Mouse (Mus musculus): ENCODE measurements at regions not wholly inside any gene's neighbourhood (a gene's known extent, or its start where the extent isn't known, plus 50 kb on each side); places are given as distances from the start of the nearest gene placed in this dataset.

- TF ChIP-seq EP300 (IDR thresholded peaks at IDR 0.05; ENCODE audit: low read depth) (no peak), CTCF (IDR thresholded peaks at IDR 0.05; ENCODE audit: low read depth) (no peak)
- no peak overlapping the region for H3K4me3 ChIP-seq (ENCODE audit: low read depth, low read length)
- H3K9ac ChIP-seq (replicated peaks), result no peak overlapping the region
- H3K4me2 ChIP-seq (ENCODE audit: low read depth, low read length), result no peak overlapping the region
- no peaks in the 10 kb centered on the region for H3K4me1 ChIP-seq (ENCODE audit: insufficient read depth)
- ATAC-seq (no peak), DNase-seq (no peak)
- no peaks in the 10 kb centered on the region for H3K9me3 ChIP-seq (ENCODE audit: low read length)
- H3K27ac ChIP-seq (ENCODE audit: low read depth), result no peak overlapping the region
- H3K27me3 ChIP-seq (ENCODE audit: insufficient read depth, low read length), result 0 out of 2 replicates have a peak, but pooled peaks cover 12% of the 10 kb centered on the region
- H3K36me3 ChIP-seq (replicated peaks; ENCODE audit: insufficient read depth, low read length), result no peaks in the 10 kb centered on the region
- WGBS (ENCODE audit: insufficient replicate concordance), result 67% methylated on average over 6 of the region's 6 CpGs
Observed at GRCm38 (mm10) chr9:43922231-43922630, 121.0 kb upstream of the Thy1 start.

DNA sequence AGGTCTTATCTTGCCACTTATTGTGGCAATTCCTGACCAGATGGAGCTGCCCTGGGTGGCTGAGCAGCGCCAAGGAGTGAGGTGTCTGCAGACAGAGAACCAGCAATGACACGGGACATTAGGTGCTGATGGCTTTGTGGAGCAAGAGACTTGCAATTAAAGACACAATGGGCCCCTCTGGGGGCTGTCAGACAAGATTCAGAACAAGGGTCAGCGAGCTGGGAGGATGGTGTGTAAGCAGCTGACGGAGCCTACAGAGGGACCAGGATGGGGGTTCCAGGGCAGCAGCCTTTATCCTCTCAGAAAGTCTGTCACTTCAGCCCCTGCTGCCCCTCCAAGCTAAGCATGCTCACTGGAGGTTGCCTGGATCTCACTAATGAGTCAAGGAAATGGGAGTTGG, 120.1 kb upstream of the Thy1 start:
- no peak overlapping the region for H3K4me3 ChIP-seq (ENCODE audit: low read depth, low read length)
- H3K27ac ChIP-seq (ENCODE audit: low read depth), result no peak overlapping the region
- H3K27me3 ChIP-seq (ENCODE audit: insufficient read depth, low read length), result 0 out of 2 replicates have a peak, but pooled peaks cover 12% of the 10 kb centered on the region
- TF ChIP-seq EP300 (IDR thresholded peaks at IDR 0.05; ENCODE audit: low read depth) (no peak), CTCF (IDR thresholded peaks at IDR 0.05; ENCODE audit: low read depth) (no peak)
- 43% methylated on average over 4 of the region's 4 CpGs for WGBS (ENCODE audit: insufficient replicate concordance)
- ATAC-seq (no peak), DNase-seq (no peak)
- no peaks in the 10 kb centered on the region for H3K9me3 ChIP-seq (ENCODE audit: low read length)
- H3K4me1 ChIP-seq (ENCODE audit: insufficient read depth), result no peaks in the 10 kb centered on the region
- no peak overlapping the region for H3K9ac ChIP-seq (replicated peaks)
- H3K36me3 ChIP-seq (replicated peaks; ENCODE audit: insufficient read depth, low read length), result no peaks in the 10 kb centered on the region
- no peak overlapping the region for H3K4me2 ChIP-seq (ENCODE audit: low read depth, low read length)

- Histone ChIP-seq H3K36me3 (replicated peaks; ENCODE audit: insufficient read depth, low read length) (no peaks in the 10 kb centered on the region), H3K4me3 (ENCODE audit: low read depth, low read length) (no peak overlapping the region), H3K9me3 (ENCODE audit: low read length) (no peaks in the 10 kb centered on the region), H3K4me2 (ENCODE audit: low read depth, low read length) (no peak overlapping the region), H3K9ac (replicated peaks) (no peak overlapping the region), H3K27ac (ENCODE audit: low read depth) (no peak overlapping the region), H3K27me3 (ENCODE audit: insufficient read depth, low read length) (0 out of 2 replicates have a peak, but pooled peaks cover 10% of the 10 kb centered on the region), H3K4me1 (ENCODE audit: insufficient read depth) (no peaks in the 10 kb centered on the region)
- DNase-seq (no peak), ATAC-seq (no peak)
- WGBS (ENCODE audit: insufficient replicate concordance), result 34% methylated on average over 15 of the region's 15 CpGs
- no peak for TF ChIP-seq EP300 (IDR thresholded peaks at IDR 0.05; ENCODE audit: low read depth)
- TF ChIP-seq CTCF (IDR thresholded peaks at IDR 0.05; ENCODE audit: low read depth), result peak; percentile 38
Observed at GRCm38 (mm10) chr9:43924795-43925194, 118.4 kb upstream of the Thy1 start.

GRCm38 (mm10) chr9:43929312-43930036, 113.7 kb upstream of the Thy1 start:
- no peak overlapping the region for H3K9ac ChIP-seq (replicated peaks)
- no peak overlapping the region for H3K4me3 ChIP-seq (ENCODE audit: low read depth, low read length)
- no peak for TF ChIP-seq CTCF (IDR thresholded peaks at IDR 0.05; ENCODE audit: low read depth)
- no peak for TF ChIP-seq EP300 (IDR thresholded peaks at IDR 0.05; ENCODE audit: low read depth)
- no peaks in the 10 kb centered on the region for H3K27me3 ChIP-seq (ENCODE audit: insufficient read depth, low read length)
- no peaks in the 10 kb centered on the region for H3K9me3 ChIP-seq (ENCODE audit: low read length)
- peaks cover 4% of the 10 kb centered on the region for H3K4me1 ChIP-seq (ENCODE audit: insufficient read depth)
- 33% methylated on average over 7 of the region's 7 CpGs for WGBS (ENCODE audit: insufficient replicate concordance)
- no peak for ATAC-seq
- no peaks in the 10 kb centered on the region for H3K36me3 ChIP-seq (replicated peaks; ENCODE audit: insufficient read depth, low read length)
- no peak overlapping the region for H3K4me2 ChIP-seq (ENCODE audit: low read depth, low read length)
- no peak for DNase-seq
- H3K27ac ChIP-seq (ENCODE audit: low read depth), result no peak overlapping the region

GRCm38 (mm10) chr9:43930037-43930404, 113.2 kb upstream of the Thy1 start:
- ATAC-seq, result no peak
- H3K36me3 ChIP-seq (replicated peaks; ENCODE audit: insufficient read depth, low read length), result no peaks in the 10 kb centered on the region

DNA sequence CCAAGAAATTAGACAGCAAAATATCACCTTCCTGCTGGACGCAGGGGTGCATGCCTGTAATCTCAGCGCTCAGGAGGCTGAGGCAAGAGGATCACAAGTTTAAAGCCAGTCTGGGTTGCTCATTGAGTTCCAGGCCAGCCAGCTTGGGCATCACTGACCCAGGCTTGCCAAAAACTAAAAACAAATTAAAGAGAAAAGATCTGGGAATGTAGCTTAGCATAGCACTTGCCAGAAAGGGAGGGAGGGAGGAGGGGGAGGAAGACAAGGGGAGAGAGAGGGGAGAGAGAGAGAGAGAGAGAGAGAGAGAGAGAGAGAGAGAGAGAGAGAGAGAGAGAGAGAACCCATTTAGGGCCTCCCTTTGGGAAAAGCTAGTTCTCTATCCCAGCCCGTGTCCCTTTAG, 112.7 kb upstream of the Thy1 start:
- TF ChIP-seq EP300 (IDR thresholded peaks at IDR 0.05; ENCODE audit: low read depth), result no peak
- TF ChIP-seq CTCF (IDR thresholded peaks at IDR 0.05; ENCODE audit: low read depth), result no peak
- H3K4me2 ChIP-seq (ENCODE audit: low read depth, low read length), result no peak overlapping the region
- H3K9me3 ChIP-seq (ENCODE audit: low read length), result no peaks in the 10 kb centered on the region
- H3K36me3 ChIP-seq (replicated peaks; ENCODE audit: insufficient read depth, low read length), result no peaks in the 10 kb centered on the region
- ATAC-seq (no peak), DNase-seq (no peak)
- peaks cover 8% of the 10 kb centered on the region for H3K4me1 ChIP-seq (ENCODE audit: insufficient read depth)
- no peak overlapping the region for H3K4me3 ChIP-seq (ENCODE audit: low read depth, low read length)
- no peaks in the 10 kb centered on the region for H3K27me3 ChIP-seq (ENCODE audit: insufficient read depth, low read length)
- H3K27ac ChIP-seq (ENCODE audit: low read depth), result no peak overlapping the region
- WGBS (ENCODE audit: insufficient replicate concordance), result 68% methylated on average over 3 of the region's 3 CpGs
- H3K9ac ChIP-seq (replicated peaks), result no peak overlapping the region

More at GRCm38 (mm10) chr9:43930037-43930404, 113.2 kb upstream of the Thy1 start:
- Histone ChIP-seq H3K4me1 (ENCODE audit: insufficient read depth) (peaks cover 7% of the 10 kb centered on the region), H3K9me3 (ENCODE audit: low read length) (no peaks in the 10 kb centered on the region), H3K9ac (replicated peaks) (no peak overlapping the region), H3K4me3 (ENCODE audit: low read depth, low read length) (no peak overlapping the region), H3K27ac (ENCODE audit: low read depth) (no peak overlapping the region), H3K27me3 (ENCODE audit: insufficient read depth, low read length) (no peaks in the 10 kb centered on the region), H3K4me2 (ENCODE audit: low read depth, low read length) (no peak overlapping the region)
- TF ChIP-seq EP300 (IDR thresholded peaks at IDR 0.05; ENCODE audit: low read depth) (no peak), CTCF (IDR thresholded peaks at IDR 0.05; ENCODE audit: low read depth) (no peak)
- DNase-seq, result no peak
